Mouse (Mus musculus) G1E (cell line): ENCODE measurements at regions not wholly inside any gene's neighbourhood (a gene's known extent, or its start where the extent isn't known, plus 50 kb on each side); places are given as distances from the start of the nearest gene placed in this dataset.

Source experiments
- ATAC-seq: 2 replicates; pipeline ENCODE4 v1.8.0; 2016; ENCODE audit warnings: mild to moderate bottlenecking; ENCODE audit not compliant: insufficient number of reproducible peaks, poor library complexity, low FRiP score, severe bottlenecking; ENCODE audit errors: extremely low read depth
- DNase-seq: peaks from one replicate; pipeline ENCODE4 v3.0.0; 2012; ENCODE audit warnings: low spot score
- H3K27me3 ChIP-seq: 2 replicates; pipeline ENCODE4 v1.6.1; 2012; ENCODE audit warnings: mild to moderate bottlenecking, low read length, inconsistent platforms; ENCODE audit not compliant: insufficient read depth
- H3K36me3 ChIP-seq: replicated peaks from 2 replicates; pipeline ENCODE3; 2012; ENCODE audit warnings: mild to moderate bottlenecking, inconsistent platforms
- H3K4me1 ChIP-seq: 2 replicates; pipeline ENCODE4 v1.6.1; 2012; ENCODE audit warnings: low read depth, low read length, inconsistent platforms, mixed read lengths; ENCODE audit not compliant: insufficient read depth
- H3K4me3 ChIP-seq: 2 replicates; pipeline ENCODE4 v1.5.1; 2012; ENCODE audit warnings: low read depth, mild to moderate bottlenecking, inconsistent platforms, low read length, moderate library complexity, mixed read lengths
- H3K9me3 ChIP-seq: replicated peaks from 2 replicates; pipeline ENCODE4 v1.6.1; 2012; ENCODE audit warnings: inconsistent platforms
- CTCF ChIP-seq: IDR thresholded peaks from 2 replicates; pipeline ENCODE4 v1.5.1; 2012; ENCODE audit warnings: low read depth, low read length, inconsistent platforms, mixed read lengths
- GATA1 ChIP-seq: IDR thresholded peaks from 2 replicates; pipeline ENCODE4 v1.6.1; 2012; ENCODE audit warnings: borderline replicate concordance, low read length, inconsistent platforms, mixed read lengths
- GATA2 ChIP-seq: IDR thresholded peaks from 2 replicates; pipeline ENCODE4 v1.6.1; 2012; ENCODE audit warnings: low read depth, low read length, inconsistent platforms, borderline replicate concordance
- POLR2AphosphoS5 ChIP-seq: IDR thresholded peaks from 2 replicates; pipeline ENCODE4 v1.6.1; 2012; ENCODE audit warnings: low read depth, low read length, inconsistent platforms; ENCODE audit not compliant: insufficient replicate concordance
- TAL1 ChIP-seq: conservative IDR thresholded peaks from 2 replicates; pipeline ENCODE4 v1.6.1; 2012; ENCODE audit warnings: low read depth, low read length, inconsistent platforms, mixed read lengths

DNA sequence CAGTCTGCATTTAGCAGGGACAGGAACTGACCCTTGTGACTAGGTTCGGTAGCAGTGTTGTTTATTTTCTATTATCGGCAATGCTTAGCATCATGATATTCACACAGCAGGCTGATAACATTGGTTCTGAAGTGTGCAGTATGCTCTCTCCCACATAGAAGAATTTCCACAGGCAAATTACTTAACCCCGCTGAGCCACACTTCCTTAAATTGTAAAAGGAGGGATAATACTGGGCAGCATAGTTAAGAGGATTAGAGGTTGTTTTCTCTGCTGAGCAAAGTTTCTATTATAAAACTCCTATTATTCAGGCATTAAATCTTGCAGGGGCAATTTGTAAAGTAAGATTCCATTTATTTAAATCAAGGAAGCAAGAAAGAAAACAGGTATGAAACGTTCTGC lies 489.4 kb upstream of the Arpp21 start:
- H3K4me3 ChIP-seq = no peak overlapping the region
- no peaks in the 10 kb centered on the region for H3K27me3 ChIP-seq
- DNase-seq (no peak), ATAC-seq (no peak)
- no peaks in the 10 kb centered on the region for H3K4me1 ChIP-seq
- TF ChIP-seq GATA1 = no peak
- no peak for TF ChIP-seq GATA2
- no peak for TF ChIP-seq CTCF
- no peak for TF ChIP-seq TAL1
- TF ChIP-seq POLR2AphosphoS5 = no peak
- no peaks in the 10 kb centered on the region for H3K36me3 ChIP-seq
- H3K9me3 ChIP-seq = peaks cover 18% of the 10 kb centered on the region

DNA sequence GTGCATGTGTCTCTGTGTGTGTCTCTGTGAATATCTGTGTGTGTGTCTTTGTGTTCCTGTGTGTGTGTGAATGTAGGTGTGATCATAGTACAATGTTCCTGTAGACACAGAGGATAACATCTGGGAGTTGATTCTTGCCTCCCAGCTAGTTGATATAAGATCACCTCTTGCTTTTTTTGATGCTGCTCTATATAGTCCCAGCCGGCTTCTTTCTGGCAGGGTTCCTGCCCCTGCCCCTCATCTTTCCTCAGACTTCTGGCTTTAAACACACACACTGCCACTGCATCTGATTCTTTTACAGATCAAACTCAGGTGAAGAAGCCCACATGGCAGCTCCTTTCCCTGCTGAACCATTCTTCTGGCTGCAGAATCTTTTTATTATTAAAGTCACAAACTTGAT lies 487.6 kb upstream of the Arpp21 start:
- ATAC-seq (no peak), DNase-seq (no peak)
- no peaks in the 10 kb centered on the region for H3K27me3 ChIP-seq
- TF ChIP-seq POLR2AphosphoS5 = no peak
- no peak for TF ChIP-seq CTCF
- no peak for TF ChIP-seq GATA1
- TF ChIP-seq TAL1 = no peak
- TF ChIP-seq GATA2 = no peak
- H3K4me1 ChIP-seq = no peaks in the 10 kb centered on the region
- H3K4me3 ChIP-seq = no peak overlapping the region
- no peaks in the 10 kb centered on the region for H3K36me3 ChIP-seq
- H3K9me3 ChIP-seq = peaks cover 11% of the 10 kb centered on the region

DNA sequence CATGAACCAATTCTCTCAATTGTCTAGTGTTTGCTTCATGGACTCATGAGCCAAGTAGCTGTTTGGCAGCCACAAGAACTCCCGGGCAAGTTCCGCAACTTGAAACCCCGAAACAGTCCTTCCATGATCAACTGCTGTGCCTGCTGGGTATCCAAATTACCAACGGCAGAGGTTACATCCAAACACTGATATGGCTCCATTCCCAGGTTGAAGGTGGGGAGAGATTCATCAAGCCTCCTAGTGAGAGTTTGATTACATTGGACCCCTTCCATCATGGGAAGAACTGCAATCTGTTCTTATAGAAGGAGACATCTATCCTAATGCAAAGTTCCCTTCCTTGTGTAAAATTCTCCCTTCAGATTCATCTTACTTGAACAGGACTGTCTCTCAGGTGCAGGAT lies 486.8 kb upstream of the Arpp21 start:
- Histone ChIP-seq H3K4me1 (no peaks in the 10 kb centered on the region), H3K4me3 (no peak overlapping the region), H3K9me3 (peaks cover 7% of the 10 kb centered on the region), H3K36me3 (no peaks in the 10 kb centered on the region), H3K27me3 (no peaks in the 10 kb centered on the region)
- ATAC-seq (no peak), DNase-seq (no peak)
- no peak for TF ChIP-seq GATA1
- TF ChIP-seq POLR2AphosphoS5 = no peak
- no peak for TF ChIP-seq TAL1
- no peak for TF ChIP-seq GATA2
- TF ChIP-seq CTCF = no peak

DNA sequence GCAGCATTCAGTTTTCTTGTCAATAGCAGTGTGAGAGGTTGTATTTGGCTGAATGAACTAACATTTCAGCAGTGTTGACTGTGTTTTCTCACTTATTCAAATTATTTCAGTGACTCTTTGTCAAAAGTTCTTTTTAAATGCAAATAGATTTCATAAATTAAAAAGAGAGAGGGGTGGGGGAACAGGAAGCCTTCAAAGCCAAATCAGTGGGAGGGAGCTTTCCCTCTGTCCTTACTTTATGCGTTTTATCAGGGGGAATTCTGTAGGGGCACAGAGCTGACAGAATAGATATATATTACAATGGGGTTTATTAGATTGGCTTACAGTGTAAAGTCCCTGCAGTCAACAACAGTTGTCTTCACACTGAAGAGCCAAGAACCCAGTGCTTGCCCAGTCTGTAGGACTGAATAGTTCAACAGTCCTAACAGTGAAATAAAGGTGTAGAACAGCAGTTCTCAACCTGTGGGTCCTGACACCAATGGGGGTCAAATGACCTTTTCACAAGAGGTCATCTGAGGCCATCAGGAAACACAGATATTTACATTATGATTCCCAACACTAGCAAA lies 479.5 kb upstream of the Arpp21 start:
- H3K4me1 ChIP-seq = no peaks in the 10 kb centered on the region
- no peak for ATAC-seq
- TF ChIP-seq GATA2 = no peak
- no peak for TF ChIP-seq POLR2AphosphoS5
- TF ChIP-seq TAL1 = no peak
- no peak for TF ChIP-seq GATA1
- no peak for TF ChIP-seq CTCF
- no peaks in the 10 kb centered on the region for H3K9me3 ChIP-seq
- no peaks in the 10 kb centered on the region for H3K36me3 ChIP-seq
- no peak overlapping the region for H3K4me3 ChIP-seq
- no peak for DNase-seq
- H3K27me3 ChIP-seq = no peaks in the 10 kb centered on the region

DNA sequence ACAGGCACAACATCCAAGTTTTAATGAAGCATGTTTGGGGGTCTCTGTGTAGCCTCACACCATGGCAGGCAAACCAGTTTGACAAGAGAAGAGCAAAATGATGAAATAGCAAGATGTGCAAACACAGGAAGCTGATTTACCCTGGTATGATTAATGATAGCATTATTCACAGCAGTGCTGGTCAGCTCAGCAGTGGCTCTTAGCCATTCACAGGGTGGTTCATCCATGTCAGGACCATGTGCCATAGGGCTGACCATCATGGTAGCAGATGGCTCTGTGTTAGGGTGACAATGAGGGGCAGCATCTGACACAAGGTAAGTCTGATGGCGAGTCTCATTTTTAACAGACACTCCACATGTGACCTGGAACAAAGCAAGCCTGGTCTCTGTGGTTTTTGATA lies 443.1 kb upstream of the Arpp21 start:
- Histone ChIP-seq H3K4me1 (no peaks in the 10 kb centered on the region), H3K36me3 (no peaks in the 10 kb centered on the region), H3K9me3 (peaks cover 2% of the 10 kb centered on the region; the same call in 1 of the 2 replicates), H3K27me3 (no peaks in the 10 kb centered on the region), H3K4me3 (no peak overlapping the region)
- TF ChIP-seq CTCF (no peak), TAL1 (no peak), GATA2 (no peak), POLR2AphosphoS5 (no peak), GATA1 (no peak)
- ATAC-seq = no peak
- no peak for DNase-seq

DNA sequence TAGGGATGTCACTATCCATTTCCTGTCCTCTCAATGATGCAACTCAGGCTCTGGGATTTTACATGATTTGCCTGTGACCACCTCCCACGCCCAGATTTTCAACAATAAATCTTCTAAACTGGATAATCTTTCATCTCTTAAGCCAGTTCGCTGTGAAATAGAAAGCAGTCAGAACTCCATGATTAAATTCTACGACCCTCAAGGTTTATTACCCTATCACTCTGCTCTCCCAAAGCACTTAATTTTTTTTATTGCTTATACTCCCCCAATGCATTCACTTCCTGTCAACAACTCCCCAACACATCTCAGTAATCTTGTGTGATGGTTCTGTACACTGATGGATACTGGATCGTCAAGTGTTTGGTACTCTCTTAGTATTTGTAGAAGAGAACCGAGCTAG lies 439.5 kb upstream of the Arpp21 start:
- TF ChIP-seq TAL1 (no peak), CTCF (no peak)
- H3K4me3 ChIP-seq = no peak overlapping the region
- no peaks in the 10 kb centered on the region for H3K4me1 ChIP-seq
- no peaks in the 10 kb centered on the region for H3K27me3 ChIP-seq
- H3K36me3 ChIP-seq = no peaks in the 10 kb centered on the region
- ATAC-seq (no peak), DNase-seq (no peak)
- peaks cover 2% of the 10 kb centered on the region; the same call in 1 of the 2 replicates for H3K9me3 ChIP-seq
